Mouse (Mus musculus): Measurements from ENCODE around the gene Agtpbp1.
A peak's percentile ranks its signal among the peaks of the same experiment; 100 is the strongest.
"Not testable (repeated sequence)": the region's sequence is repeated elsewhere in the genome, so short reads cannot be mapped to it uniquely, and the experiment has no call there.

The Agtpbp1 gene

GRCm38 (mm10) chr13:59521271-59522064 is 63.6 kb downstream of the Agtpbp1 start:
- DNase-seq: no peak

- DNase-seq: no peak
These were observed 64.2 kb downstream of the Agtpbp1 start for GRCm38 (mm10) chr13:59520834-59521233.

DNA sequence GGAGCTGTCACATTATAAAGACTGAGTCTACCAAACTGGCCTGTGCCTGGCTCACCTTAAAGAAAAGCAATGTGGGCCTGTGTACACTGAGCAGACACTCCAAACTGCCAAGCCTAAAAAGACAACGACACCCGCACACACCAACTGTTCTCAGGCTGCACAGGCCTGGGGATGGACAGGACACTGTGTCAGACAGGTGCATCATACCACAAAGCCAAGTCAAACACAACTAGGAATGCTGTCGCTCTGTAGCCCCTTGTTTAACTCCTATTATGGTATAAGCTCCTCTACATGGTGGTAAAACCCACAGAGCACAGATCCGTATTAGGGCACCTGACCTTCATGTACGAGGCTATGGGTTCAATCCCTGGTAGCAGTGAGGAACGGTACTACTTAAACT is 65.5 kb downstream of the Agtpbp1 start:
- no peak for DNase-seq

DNA sequence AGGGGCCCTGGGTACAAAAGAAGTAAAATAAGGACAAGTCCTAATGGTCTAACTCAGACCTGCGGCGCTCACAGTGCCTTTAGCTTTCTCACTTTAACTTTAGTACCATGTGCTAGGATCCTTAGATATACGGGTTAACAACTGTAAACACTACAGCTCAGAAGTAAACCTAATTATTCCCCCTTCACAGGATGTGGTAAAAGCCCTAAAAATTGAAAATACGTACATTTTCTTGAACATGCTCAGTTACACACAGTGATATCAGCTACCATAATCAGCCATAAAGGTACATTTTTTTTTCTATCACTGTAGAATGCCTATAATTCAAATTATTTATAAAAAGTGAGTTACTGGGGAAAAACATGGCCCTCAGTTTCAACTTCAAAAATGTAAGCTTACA is 67.0 kb downstream of the Agtpbp1 start:
- no peak for DNase-seq

- DNase-seq: peak; percentile 83 to 87
These were observed 70.0 kb downstream of the Agtpbp1 start for GRCm38 (mm10) chr13:59515074-59515473.

DNA sequence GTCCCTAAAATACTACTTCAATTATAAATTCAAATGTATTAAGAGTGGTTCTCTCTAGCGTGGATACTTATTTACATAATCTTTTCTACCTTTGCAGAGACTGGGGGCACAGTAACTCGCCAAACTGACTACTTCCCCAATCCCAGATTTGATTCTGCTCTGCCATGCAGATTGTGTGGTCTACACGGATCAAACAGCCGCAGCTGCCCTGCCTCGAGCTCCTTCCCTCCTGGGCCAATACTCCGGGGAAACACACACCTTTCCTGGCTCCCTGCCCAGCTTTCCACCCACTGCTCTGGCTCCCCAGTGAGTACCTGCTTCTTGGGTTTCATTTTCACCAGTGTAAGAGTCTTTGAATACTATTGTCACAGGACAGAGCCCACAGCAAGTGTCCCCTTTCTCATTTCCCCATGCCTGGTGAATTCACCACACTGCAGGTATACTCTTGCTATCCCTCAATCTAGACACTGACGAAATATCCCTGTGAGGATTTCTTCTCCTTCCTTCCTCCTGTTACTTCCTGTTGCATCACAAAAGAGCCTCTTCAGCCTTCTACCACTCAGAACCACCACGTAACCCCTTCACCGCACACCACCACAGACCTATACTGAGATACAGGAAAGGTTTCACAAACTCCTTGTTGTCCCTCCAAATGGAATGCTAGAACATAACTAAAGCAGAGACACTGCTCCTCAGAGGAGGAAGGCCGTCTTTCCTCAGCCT is 75.2 kb downstream of the Agtpbp1 start:
- DNase-seq: no peak

DNA sequence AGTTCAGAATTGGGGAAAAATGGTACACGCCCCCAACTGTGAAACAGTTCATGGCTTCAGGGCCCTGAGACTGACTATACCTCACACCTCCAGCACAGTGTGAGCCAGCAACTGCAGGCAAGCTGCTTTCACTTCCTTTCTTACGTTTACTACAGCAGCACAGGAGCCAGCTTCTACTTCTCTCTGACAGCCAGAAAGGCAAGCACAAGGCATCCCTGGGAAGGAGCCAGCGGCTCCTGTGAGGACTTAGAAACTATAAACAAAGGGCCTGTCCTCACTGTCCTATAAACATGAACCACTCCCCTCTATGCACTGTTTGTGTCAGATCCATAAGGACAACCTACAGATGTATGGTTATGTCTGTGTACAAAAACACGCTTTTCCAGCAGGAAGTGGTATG is 76.4 kb downstream of the Agtpbp1 start:
- DNase-seq: no peak

GRCm38 (mm10) chr13:59506450-59506849 is 78.6 kb downstream of the Agtpbp1 start:
- DNase-seq: peak in 1 of 2 experiments; percentile 21

- peak; percentile 41 to 43 for DNase-seq
These were observed 79.2 kb downstream of the Agtpbp1 start for GRCm38 (mm10) chr13:59505867-59506266.

- DNase-seq: no peak
These were observed 81.4 kb downstream of the Agtpbp1 start for GRCm38 (mm10) chr13:59503581-59503980.

DNA sequence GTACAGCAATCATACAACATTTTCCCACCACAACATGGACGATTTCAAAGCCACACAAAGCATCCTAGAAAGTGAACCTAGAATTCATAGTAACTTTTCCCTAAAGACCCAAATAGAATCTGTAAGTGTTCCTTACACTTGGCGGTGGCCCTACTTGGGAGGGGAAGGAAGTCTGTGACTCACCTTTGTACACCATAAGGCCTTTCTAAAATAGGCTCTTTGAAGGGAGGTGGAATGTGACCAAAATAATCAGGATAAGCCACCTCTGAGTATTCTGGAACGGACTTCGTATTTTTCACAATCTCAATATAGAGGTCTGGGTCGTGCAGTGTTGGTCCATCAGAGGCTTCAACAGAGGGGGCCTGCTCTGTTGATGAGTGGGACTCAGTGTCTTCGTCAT is 85.2 kb downstream of the Agtpbp1 start:
- no peak for DNase-seq

- DNase-seq: peak; percentile 22 to 24
These were observed 85.7 kb downstream of the Agtpbp1 start for GRCm38 (mm10) chr13:59499374-59499773.

DNA sequence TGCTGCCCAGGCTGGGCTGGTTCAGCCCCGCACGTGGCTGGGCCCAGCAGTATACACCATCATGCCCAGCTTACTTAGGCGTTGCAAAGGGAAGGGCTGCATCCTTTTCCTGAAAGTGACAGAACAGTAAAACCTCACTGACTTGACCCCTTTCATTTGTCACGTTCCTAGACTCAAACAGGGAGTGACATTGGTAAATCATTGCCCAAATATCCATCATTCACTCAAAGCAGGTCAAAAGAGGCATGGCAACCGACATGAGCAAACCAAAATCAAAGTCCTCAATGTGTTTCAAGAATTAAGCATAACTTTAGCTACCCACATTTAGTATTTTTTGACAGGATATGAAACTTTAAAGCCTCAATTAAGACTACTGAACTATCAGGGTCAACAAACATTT is 86.8 kb downstream of the Agtpbp1 start:
- no peak for DNase-seq

DNA sequence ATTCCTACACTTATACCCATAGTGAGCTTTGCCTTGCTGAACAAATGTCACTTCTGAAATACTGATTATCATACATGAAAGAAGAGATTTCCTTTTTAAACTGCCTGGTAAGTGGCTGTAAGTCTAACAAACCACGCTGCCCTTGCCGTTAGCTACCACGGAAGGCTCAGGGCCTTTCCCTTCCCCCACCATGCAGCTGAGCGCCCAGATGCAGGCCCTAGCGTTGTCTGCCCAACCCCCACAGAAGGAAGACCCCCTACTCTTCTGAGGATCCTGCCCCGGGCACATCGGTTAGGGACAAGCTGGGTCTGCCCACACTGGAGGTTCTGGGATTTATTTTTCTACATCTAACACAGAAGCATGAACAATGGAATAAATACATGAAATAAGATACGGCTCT is 89.2 kb downstream of the Agtpbp1 start:
- DNase-seq: no peak

DNA sequence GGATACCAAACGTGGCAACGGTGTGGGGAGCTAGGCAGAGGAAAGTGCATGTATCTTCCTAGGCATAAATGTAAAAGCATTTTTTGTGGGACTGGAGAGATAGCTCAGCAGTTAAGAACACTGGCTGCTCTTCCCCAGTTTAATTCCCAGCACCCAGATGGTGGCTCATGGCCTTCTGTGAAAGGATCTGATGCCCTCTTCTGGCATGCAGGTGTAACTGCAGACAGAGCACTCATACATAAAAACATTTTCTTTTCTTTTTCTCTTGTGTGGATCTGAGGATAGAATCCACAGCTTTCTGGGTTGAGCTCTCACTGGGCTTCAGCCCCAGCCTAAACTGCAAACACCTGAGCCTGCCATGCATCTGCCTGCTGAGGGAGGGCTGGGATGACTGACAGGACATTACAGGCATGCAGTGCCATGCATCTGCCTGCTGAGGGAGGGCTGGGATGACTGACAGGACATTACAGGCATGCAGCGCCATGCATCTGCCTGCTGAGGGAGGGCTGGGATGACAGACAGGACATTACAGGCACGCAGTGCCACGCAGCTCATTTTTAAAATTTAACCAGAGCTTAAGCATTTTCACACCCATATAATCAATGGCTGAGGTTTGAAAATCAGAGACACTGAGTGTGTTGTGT is 90.3 kb downstream of the Agtpbp1 start:
- DNase-seq: no peak

GRCm38 (mm10) chr13:59490726-59491125 is 94.3 kb downstream of the Agtpbp1 start:
- DNase-seq: no peak

DNA sequence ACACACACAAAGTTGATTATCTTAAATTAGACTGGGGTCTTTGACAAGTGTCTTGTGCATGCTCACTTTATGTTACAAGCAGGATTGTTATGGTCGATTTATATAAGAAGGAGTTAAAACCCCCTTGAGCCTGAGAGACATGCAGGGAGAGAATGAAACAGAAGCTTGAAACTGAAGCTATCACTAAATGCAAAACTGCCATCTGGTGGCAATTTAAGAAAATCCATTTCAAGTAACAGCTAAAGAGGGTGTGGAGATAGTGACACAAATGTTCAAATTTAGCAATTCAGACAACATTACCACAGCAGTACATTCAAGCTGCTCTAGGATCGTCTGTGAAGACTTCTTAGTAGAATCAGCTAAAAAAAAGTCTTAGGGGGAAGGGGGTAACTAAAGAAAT is 95.9 kb downstream of the Agtpbp1 start:
- DNase-seq: peak in 1 of 2 experiments; percentile 46

- DNase-seq: no peak
These were observed 97.7 kb downstream of the Agtpbp1 start for GRCm38 (mm10) chr13:59487287-59487686.

DNA sequence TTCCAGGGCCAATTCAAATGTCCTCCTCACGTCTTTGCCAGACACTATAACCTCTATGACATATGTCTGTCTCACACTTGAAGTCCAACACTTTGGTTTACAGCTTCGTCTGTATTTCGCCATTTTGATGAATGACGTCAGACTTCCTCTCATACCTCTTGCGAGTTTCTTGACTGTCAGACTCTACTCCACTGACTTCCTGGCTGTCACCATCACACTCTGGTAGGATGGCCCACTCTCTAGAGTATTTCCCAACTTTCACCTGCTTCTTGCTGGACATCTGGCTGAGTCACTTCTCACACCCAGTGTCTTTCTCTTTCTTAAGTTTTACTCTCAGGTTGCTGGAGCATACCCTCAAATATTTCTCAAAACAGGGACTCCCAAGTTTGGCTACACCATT is 98.8 kb downstream of the Agtpbp1 start:
- no peak for DNase-seq

DNA sequence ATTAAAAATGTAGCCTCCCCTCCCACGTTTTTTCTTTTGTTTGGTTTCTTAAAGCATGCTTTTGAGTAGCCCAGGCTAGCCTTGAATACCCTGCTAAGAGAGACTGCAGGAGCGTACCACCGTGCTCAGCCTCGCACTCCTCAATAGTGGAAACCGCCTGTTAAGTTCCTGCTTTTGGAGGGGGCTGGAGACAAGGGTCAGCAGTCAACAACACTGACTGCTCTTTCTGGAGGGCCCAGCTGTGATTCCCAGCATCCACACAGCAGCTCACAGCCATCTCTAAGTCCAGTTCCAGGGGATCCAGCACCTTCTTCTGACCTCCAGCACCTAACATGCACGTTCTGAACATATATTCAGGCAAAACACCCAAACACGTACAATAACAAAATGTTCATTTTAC is 99.6 kb downstream of the Agtpbp1 start:
- DNase-seq: no peak

DNA sequence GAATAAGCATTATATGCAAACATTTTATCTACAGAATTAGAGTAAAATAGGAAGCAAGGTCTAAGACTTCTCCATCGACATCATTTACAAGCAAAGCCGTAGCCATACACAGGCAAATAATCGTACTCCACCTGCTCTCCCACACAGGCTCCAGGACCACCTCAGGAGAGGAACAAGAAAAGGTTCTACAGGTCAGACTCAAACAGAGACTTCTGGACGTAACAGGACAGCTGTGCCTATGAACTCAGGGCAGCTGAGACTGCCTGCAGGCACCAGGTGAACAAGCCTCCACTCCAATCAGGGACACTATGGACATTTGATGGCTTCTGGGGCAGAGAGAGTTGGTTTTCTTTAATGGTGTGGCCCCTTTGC is 103.6 kb downstream of the Agtpbp1 start:
- DNase-seq: no peak

DNA sequence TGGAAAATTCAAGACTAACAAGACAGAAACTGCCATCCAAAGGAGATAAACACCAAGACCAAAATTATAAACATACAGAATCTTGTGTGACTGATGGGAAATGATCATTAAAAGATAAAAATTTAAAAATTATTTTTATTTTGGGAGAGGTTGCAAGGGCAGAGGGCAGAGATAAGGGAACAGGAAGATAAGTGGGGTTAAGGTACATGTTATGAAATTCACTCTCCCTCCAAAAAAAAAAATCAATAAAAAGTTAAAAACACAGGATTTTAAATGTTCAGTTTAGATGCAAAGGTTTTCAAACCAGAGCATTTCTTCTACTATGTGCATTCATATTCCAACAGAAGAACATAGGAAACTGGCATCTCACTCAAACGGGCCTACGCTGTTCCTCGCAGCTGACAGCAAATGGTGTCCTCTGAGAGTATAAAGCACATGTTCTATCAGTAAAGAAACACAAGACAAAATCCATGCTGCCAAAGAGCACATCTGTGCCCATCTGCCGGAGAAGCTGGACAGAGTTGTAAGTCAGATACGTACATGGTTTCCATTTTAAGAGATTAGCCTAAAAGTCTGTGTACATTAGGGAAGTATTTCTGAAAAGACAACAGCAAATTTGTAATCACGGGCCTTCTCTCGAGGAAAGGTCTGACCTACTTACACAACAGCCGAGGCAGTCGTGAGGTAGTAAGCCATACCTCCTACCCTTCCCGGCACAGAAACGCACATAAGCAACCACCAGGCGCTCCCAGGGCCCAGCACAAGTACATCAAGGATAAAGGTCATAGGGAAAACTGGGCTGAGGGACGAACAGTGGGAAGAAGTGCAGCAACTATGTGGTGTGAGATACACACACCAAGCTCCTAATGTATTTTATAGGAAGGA is 104.2 kb downstream of the Agtpbp1 start:
- DNase-seq: no peak

DNA sequence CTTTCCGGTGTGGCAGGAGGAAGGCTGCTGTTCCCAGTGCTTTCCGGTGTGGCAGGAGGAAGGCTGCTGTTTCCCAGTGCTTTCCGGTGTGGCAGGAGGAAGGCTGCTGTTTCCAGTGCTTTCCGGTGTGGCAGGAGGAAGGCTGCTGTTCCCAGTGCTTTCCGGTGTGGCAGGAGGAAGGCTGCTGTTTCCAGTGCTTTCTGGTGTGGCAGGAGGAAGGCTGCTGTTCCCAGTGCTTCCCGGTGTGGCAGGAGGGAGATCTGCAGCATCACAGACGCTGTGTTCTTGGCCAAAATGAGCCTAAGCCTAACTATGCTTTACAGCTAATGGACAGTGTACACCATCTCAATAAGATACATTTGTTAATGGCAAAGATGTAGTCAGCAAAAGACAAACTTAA is 107.1 kb downstream of the Agtpbp1 start:
- DNase-seq: not testable (repeated sequence)

Data from cerebellum, postnatal 10 days (tissue).